Mouse (Mus musculus): Measurements from ENCODE around the gene Adgrg6.

Adgrg6 gene

DNA sequence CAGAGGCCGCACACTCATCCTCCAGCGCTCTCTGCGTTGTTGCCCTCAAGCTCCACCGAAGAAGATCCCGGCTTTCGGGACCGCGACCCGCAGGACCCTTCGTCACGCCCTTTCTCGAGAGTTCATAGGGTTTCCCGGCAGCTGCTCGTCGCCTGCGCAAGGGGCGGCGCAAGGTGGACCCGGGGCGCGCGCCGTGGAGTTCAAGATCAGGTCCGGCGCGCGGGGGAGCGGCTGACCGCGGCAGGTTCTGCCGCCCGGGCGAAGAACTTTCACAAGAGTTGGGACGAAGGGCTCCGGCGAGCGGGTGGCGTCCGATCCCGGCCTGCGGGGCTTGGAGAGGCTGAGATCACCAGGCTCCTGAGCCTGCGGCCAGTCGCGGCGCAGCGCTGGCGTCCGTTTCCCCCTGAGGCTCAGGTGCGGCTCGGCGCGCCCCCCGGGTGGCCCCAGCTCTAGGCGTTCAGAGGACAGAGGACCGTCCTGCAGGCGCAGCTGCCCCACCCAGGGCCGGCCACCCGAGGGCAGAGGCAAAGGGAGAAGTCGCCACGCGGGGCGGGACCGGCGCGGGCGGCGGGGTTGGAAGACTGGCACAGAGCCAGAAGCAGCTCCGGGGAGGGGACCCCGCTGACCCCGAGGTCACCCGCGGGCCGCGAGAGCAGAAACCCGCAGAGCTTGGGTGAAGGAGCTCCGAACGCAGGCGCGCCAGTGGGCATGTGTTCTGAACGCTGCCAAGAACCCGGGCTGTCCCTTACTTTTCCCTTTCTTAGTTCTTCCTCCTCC lies at the start of gene Adgrg6:
Gene Adgrg6 (minus strand): TSS at position 719 of the 777 bp plus-strand sequence.
- no peak for DNase-seq

DNA sequence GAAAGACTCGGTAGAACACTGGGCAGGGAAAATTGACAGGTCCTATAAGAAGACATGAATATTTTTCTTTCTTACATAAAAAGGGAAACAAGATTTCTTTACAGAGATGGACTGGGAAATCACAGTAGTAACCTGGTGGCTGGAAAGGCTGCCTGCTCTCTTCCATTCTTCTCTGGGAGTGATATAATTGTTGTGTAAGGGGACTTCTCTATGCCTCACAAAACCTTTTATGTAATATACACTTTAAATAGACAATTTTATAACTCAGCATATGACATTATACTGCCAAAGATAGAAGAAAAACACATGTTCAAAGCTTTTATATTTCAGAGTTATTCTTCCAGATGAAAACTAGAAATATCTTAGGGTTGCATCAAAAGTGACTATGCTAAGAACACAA lies 46.8 kb upstream of the Adgrg6 start:
- DNase-seq: no peak

DNA sequence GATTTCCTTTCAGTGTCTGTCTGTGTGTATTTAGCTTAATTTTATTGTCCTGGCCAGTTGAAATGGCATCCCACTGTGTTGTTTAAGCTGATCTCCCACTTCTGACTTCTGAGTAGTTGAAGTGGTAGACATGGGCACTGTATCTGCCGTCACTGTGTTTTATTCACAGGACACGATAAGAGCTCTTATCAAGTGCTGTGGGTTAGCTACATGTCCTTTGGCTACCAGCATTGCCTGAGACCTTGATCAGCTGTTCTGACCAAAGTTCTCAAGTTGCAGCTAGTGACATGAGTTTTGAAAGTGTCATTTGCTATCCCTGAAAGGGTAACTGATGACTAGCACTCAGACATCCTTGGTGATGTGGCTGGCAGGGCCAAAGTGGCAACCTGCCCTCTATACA lies 45.4 kb upstream of the Adgrg6 start:
- DNase-seq: no peak

DNA sequence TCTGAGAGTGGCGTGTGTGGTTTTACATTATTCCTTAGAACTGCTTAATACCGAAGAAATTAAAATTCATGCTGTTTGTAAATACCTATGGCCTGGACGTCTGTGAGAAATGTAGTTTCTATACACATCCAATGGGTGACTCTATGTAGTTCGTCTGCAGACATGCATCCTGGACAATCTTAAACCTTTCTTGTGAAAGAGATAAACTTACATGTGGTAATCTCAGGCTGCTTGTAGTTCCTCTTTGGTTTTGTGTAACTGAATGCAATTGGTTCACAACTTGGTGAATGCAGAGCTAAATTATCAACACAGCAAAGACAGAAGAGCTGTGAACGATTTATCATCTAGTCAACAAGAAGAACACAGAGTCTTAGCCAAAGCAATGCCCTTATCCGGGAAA lies 44.2 kb upstream of the Adgrg6 start:
- no peak for DNase-seq

DNA sequence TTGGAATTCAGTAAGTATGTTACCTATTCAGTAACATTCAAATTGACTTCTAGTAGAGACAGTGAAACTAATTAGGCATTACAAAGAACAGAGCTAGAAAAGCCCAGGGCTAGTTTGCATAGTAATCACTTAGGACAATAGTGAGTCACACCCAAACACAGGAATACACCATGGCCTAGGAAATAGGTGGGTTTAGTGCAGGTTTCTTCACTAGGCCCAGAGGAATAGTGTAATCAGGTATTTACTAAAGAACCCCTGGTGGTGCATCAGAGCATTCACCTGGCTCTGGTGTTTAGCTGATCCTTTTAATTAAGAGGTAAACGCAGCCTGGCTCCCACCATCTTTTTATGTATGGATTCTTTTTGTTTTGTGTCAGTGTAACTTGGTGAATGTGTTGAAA lies 38.0 kb upstream of the Adgrg6 start:
- DNase-seq: no peak

DNA sequence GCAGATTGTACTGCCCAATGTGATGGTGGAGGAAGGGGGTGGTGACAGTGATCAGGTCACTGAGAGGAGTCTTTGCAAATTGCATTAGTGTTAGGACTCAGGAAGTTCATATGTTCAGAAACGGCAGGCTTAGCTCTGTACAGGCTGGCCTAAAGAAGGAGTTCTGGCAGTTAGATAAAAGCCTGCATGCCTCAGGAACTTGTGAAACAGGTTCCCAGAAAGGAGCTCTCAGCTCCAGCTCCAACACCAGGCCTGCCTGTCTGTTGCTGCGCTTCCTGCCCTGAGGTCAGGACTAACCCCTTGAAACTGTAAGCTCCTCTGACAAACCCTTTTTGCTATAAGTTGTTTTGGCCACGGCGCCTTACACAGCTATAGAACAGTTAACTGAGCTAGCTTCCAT lies 28.8 kb upstream of the Adgrg6 start:
- DNase-seq: no peak

DNA sequence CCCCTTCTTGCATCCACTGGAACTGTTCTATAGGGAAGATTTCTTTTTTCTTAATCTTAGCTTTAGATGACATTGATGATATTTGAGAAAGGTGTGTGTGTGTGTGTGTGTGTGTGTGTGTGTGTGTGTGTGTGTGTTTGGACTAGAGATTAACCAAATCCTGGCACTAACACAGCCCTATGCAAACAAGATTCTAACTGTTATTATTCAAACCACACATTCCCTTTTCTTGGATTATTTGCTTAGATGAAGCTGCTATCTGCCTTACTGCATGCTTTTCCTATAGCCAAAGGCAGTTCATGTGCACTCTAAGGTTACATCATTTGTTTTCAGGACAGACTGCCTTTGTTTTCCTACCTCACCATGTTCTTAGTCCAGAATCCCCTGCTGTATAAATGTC lies 25.7 kb upstream of the Adgrg6 start:
- DNase-seq: no peak

DNA sequence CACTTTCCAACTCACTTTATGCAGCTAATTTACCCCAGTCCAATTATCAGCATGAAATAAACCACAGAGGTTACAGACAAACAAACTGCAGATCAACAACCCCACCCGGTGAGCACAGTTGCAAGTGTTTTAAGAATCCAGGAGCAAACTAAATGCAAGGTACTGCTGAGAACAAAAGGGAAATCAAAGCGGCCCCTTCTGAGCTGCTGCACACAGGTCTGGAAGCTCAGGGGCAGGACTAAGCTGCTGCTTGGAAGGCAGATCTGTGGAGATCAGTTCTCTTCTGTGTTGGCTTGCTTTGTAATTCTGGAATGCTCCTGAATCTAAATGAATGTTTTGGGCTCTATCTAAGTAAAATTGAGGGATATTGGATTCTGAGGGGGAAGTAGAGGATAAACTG lies 25.2 kb upstream of the Adgrg6 start:
- DNase-seq: no peak

DNA sequence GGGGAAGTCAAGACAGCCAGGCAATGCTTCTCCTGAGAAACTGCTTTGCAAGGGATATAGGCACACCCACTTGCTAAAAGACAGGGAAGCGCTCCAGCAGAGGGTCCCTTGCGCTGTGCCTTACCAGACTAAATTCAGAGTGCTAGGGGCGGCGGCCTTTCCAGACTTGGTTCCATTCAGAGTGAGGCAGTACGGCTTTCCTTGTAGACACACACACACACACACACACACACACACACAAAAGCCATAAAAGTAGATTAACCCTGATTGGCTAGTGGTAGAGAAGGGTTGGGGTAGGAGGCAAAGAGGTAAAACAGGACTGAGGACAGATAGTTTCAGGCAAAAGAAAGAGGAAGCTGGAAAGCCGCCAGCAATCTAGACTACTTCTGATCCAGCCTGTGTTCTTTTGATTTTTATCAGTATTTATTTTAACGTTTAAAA lies 672 bp upstream of the Adgrg6 start:
- DNase-seq: no peak

DNA sequence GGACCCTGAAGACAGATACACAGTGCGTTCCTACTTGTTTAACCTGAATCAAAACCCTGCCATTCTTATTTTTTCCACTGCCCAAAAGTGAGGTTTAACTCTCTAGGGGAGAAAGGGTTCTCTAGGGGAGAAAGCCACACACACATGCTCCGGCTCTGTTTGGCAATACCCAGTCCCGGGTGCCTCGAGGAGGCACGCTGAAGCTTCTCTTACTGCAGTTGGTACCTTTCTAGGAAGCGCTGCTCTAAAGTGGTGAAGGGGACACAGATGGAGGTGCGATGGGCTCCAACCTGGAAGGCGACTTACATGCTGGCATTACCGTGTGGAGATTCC lies 885 bp downstream of the Adgrg6 start:
- no peak for DNase-seq

DNA sequence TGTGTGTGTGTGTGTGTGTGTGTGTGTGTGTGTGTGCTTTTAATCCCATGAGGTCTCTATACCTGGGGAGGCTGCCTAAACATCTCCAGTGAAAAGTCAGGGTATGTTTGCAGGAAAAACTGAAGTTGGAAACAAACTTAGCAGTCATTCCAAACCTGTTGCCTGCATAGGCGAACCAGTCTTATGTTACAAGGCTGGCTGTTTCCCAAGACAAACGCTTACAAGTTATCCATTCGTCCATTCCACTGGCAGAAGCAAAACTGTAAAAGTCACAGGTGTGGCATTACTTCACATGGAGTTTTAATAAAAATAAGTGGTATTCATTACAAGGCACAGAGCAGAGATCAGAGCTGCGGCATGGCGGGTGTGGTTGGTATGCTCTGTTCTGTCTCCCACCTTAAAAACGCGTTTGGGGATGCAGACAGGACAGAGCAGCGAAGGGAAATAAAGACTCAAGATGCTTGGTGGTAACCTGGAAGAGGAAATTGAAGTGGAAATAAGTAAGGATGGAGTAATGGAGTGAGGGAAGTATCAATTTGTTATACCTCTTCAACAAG lies 1.9 kb downstream of the Adgrg6 start:
- no peak for DNase-seq

DNA sequence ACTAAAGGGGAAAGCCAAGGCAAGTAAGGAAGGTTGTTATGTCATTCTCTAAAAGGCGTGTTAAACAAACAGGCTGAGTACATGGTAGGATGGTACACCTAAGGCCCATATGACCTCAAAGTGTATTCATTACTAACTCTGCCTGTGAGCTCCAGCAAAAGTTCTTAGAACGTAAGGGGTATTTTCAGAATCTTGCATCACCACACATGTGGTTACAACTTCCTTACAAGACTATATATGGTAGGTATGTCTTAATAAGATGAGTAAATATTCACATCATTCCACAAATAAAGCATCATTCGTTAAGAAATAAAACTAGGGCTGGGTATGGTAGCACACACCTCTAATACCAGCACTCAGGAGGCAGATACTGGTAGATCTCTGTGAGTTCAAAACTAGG lies 8.4 kb downstream of the Adgrg6 start:
- DNase-seq: no peak

DNA sequence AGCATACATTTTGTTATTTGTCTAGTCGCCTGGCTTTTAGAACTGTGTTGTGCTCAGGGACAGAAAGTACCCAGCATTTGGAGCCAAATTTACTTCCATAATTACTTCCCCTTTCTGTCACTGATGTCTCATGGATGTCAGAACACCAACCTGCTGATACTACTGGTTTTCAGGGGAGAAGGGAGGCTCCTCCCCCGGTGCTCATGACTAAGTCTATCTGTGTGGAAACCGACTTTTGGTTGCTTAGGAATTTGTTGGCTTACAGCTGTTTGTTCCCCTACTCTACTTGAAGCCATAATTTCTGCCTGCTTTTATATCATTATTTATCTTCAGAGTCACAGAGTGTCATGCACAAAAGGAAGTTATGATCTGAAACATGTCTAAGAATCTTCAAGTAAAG lies 14.4 kb downstream of the Adgrg6 start:
- DNase-seq: no peak

DNA sequence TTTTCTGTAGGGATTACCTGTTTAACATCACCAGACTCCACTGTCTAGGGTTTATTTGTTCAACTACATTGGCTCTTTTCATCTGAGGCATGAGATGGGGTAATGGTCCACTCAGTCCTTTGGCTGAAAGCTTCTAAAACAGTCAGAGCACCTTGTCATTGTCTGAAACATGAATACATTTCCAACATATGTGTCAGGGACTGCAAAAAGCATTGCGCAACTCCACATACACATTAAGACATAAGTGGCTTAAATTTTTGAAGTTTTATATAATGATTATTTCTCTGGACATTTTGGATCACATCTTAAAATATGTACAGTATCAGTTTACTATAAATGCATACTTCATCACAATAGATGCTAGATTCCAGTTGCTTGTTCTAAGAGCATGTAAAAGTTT lies 14.8 kb downstream of the Adgrg6 start:
- no peak for DNase-seq

DNA sequence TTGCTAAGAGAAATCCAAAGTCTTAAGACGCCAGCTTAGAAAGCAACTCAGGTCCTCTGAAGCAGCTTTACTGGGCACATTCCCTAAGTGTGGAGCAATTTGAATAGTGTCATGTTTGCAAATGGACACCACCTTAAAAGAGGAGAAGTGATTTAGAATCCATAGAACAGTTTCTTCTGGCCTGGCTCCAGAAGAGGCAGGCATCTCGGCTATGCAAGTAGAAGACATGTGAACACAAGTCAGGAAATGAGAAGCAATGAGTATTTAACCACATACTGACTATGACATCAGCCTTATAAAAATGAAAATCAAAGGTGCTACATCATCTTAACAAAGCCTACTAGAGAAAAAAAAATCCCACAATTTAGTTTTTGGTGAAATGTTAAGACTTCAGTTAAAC lies 17.7 kb downstream of the Adgrg6 start:
- no peak for DNase-seq

DNA sequence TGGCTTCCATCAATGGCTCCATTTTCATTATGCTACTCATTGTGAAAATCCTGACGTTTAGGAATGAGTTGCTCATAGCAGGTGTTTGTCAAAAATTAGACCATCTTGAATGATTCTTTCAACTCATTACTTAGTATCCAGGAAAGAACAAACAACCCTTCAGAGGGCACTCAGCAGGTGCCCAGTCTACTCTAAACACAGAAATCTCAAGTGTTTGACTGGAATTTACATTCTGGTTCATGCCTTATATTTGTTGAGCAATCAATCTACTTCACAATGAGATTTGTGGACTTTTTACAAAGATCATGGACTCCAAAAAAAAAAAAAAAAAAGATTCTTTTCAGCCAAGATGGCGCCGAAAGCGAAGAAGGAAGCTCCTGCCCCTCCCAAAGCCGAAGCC lies 22.7 kb downstream of the Adgrg6 start:
- DNase-seq: no peak

DNA sequence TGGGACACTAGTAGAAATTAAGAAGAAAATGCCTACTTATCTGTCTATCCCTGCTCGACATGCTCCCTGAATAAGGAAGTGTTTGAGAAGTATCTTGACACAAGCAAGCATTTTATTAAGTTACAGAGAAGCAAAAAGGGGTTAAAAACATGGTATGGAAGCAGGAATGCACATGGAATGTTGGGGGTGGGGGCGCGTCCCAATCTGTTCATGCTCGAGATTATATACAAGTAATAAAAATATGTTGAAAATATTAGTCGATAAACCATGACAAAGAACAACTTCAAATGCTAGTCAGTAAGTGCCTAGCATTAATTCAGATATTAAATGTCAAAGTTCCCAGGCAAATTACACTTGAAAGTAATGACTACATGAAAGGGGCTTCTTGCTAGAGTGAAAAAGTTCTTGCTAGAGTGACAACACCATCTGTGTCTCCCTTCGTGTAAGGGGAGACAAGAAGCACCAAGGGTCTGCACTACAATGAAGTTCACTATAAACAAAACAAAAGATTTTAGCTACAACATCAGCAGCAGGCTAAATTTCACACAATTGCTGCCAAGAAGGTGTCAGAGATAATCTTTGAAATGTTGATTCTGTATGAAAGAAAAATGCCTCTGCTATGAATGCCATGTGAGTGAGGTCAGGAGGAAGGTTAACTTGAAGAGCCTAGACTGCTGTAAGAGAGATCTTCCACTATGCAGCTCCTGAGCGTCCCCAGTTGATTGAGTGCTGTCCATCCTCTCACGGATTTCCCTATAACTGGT lies 24.4 kb downstream of the Adgrg6 start:
- DNase-seq: no peak

DNA sequence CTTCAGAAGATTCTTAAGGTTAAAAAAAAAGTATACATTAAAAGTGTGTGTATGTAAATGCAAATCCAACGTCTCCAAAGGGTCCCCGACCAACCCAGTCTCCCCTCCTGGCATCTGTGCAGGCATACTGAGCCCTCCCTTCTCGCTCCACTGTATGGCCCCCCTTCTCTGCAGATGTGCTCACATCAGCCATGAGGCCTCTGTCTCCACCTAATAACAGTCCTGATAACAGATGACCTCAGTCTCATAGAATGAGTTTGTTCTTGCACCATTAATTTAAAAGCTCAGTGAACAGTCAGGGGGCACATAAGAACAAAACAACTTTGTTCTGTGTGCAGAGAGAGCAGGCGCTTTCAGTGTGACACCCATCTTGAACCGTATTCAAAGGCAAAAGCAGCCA lies 27.6 kb downstream of the Adgrg6 start:
- no peak for DNase-seq

DNA sequence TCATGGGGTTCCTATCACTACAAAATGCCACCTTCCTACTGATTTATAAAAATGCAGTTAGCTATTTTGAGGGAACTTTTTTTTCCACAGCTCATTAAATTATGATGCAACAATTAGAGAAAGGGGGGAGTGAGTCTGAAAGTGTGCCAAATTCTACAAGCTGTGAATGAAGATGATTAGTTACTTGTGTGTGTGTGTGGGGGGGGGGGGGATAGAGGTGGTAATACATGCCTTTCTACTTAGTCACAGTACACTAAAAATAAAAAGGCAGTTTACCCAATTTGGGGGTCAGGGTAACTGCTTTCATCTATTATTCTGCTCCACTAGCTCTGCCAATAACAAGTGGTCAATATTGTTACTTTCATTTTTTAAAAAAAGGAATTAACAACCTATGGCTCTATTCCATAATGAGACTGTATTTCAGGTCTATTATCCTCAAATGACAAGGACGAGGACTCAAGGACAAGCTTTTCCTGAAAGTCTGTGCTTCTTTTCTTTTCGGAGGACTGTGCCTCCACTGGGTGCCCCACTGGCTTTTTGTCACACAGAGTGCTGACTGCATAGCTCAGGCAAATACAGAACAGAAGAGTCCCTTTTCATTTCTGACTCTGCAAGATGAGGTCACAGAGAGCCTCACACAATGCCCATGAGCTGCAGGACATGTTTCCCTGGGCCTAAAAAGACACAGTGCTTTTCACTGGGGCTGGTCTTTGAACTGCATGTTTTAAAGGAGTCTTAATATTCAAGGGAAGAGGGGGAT lies 33.4 kb downstream of the Adgrg6 start:
- no peak for DNase-seq

DNA sequence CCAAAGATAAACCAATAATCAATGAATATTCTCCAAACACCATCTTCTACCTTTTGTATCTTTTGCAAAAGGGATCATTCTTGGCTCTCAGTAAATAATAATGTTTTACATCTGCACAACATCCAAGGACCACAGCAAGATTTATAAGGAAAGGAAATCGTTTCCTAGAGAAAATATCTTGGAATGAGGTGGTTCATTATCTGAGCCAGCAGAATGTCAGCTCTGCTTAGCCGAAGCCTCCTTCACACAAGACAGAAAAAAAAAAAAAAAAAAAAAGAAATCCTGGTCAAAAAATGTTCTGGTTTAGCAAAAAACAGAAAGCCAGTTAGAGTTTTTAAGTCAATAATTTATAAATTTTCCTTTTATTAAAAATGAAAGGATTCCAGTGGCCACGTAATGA lies 34.3 kb downstream of the Adgrg6 start:
- no peak for DNase-seq

DNA sequence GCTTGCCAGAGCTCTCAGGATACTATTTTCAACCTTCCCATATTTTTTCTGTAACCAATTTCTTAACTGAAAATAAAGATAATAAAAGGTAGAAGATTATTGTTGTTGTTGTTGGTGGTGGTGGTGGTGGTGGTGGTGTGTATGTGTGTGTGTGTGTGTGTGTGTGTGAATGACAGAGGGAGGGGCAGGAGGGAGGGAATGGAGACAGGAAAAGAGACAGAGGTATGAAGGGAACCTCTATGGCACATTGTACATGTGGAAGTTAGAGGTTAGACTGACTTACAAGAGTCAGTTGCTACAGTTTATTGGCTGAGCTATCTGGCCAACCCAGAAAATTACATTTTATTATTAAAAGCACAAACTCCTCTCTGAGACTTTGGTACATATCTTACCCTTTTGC lies 49.8 kb downstream of the Adgrg6 start:
- no peak for DNase-seq

DNA sequence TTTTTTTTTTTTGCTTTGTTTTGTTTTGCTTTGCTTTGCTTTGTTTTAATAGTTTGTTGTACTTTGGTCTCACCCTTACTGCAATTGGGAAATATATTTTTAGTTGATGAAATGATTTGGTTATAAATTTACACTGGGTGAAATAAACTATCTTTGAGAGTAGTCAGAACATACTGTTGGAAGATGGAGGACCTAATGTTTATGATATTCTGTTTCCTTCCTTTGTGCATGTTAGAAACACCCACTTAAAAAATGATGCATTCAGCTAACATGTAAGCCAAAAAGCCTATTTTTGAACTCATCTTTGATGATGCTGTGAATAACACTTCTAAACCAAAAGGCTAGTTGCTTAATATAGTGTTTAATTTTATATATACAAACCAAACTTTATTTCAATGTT lies 50.3 kb downstream of the Adgrg6 start:
- no peak for DNase-seq

DNA sequence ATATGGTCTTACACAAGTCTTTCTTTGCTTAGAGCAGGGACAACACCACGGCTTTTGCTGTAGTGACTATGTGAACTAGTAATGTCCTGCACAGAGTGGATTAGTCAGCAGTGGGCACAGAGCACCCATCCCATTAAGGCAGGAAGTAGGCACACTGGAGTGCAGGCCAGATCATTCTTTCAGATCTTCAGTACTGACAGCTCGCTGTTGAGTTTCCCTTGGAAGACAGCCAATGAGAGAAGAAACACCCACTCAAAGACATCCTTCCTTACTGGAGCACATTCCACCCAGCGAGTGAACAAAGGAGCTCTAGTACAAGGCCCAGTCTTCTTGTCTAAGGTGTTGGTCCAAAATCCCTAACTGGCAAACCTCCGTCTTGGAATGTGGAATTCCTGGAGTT lies 53.6 kb downstream of the Adgrg6 start:
- DNase-seq: no peak

DNA sequence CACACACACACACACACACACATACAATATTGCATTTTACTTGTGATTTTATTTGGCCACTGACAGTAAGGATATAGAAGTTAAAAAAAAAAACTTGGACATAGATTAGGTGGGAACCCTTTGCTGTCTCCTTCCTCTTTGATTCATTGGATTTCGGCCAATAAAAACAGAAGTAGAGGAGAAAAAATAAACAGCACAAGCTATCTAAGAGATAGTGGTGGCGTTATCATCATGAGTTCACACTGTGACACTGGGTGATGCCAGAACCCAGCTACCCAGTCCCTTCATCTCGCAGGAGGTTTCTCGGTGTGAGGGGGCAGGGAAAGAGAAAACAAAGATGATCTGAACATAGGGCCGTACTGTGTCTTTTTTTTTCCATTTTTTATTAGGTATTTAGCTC lies 62.2 kb downstream of the Adgrg6 start:
- DNase-seq: no peak

Data from right cerebral cortex, adult 18-20 months (tissue).